Mouse (Mus musculus) stomach, embryonic 15.5 days (tissue): ENCODE data around the gene Cox10. TPM values are rescaled to one million over a fixed set of nuclear protein-coding genes. Genes with fewer than 3 reads are reported as not detected.

Source experiments
- ATAC-seq: fragments of 200-750 bp; cut with Nextera tagmentation; 2 replicates; pipeline ENCODE4 v1.8.0; 2017; ENCODE audit warnings: low read depth, moderate number of reproducible peaks, moderate TSS enrichment; ENCODE audit not compliant: insufficient read depth, low FRiP score
- H3K27ac ChIP-seq: fragments of 300-500 bp; sonication (generic); 2 replicates; pipeline ENCODE4 v1.5.1; 2015; ENCODE audit warnings: mild to moderate bottlenecking, inconsistent platforms
- H3K27me3 ChIP-seq: fragments of 300-500 bp; sonication (generic); replicated peaks from 2 replicates; pipeline ENCODE4 v1.6.1; 2015; ENCODE audit warnings: inconsistent platforms
- H3K36me3 ChIP-seq: fragments of 300-500 bp; sonication (generic); 2 replicates; pipeline ENCODE4 v1.6.1; 2015; ENCODE audit warnings: inconsistent platforms
- H3K4me1 ChIP-seq: fragments of 300-500 bp; sonication (generic); 2 replicates; pipeline ENCODE4 v1.6.1; 2015; ENCODE audit warnings: inconsistent platforms
- H3K4me2 ChIP-seq: fragments of 300-500 bp; sonication (generic); 2 replicates; pipeline ENCODE4 v1.6.1; 2015; ENCODE audit warnings: mild to moderate bottlenecking, inconsistent platforms
- H3K4me3 ChIP-seq: fragments of 300-500 bp; sonication (generic); replicated peaks from 2 replicates; pipeline ENCODE4 v1.5.1; 2015; ENCODE audit warnings: inconsistent platforms
- H3K9ac ChIP-seq: fragments of 300-500 bp; sonication (generic); 2 replicates; pipeline ENCODE4 v1.6.1; 2015; ENCODE audit warnings: inconsistent platforms
- H3K9me3 ChIP-seq: fragments of 300-500 bp; sonication (generic); 2 replicates; pipeline ENCODE4 v1.6.1; 2016; ENCODE audit warnings: inconsistent platforms
- WGBS: fragments of 180-500 bp; shearing (Covaris S2); methylation state at CpG from one replicate; pipeline ENCODE4 v1.1.7; 2015; 5-methylcytosine and 5-hydroxymethylcytosine counted together
- polyA plus RNA-seq: library from polyadenylated mRNA; unstranded; fragments of >200 nt; fragmentation: Nextera tagmentation; extraction: Ambion mirVana; gene quantifications from 2 replicates; pipeline ENCODE4 v1.2.1, GENCODE M21; 2015

Gene Cox10
- polyA plus RNA-seq, 1 experiment from 2014 or later: 23.5 TPM

- peak; percentile 75; the same call in 1 of the 2 replicates for ATAC-seq
These were observed 436 bp upstream of the Cox10 start for GRCm38 (mm10) chr11:64079727-64080081.

GRCm38 (mm10) chr11:64076212-64076611, 3.1 kb downstream of the Cox10 start:
- Histone ChIP-seq H3K9ac (no peak overlapping the region), H3K9me3 (no peaks in the 10 kb centered on the region), H3K4me1 (no peaks in the 10 kb centered on the region; the same call in 1 of the 2 replicates), H3K4me3 (no peak overlapping the region), H3K36me3 (0 out of 2 replicates have a peak, but pooled peaks cover 5% of the 10 kb centered on the region), H3K27me3 (no peaks in the 10 kb centered on the region), H3K4me2 (no peak overlapping the region), H3K27ac (no peak overlapping the region)
- ATAC-seq: no peak
- 92% methylated on average over 4 of the region's 4 CpGs for WGBS

More at GRCm38 (mm10) chr11:64079727-64080081, 436 bp upstream of the Cox10 start:
- Histone ChIP-seq H3K27ac (peak overlapping the region; percentile 96), H3K9me3 (no peaks in the 10 kb centered on the region), H3K36me3 (no peaks in the 10 kb centered on the region), H3K4me1 (no peaks in the 10 kb centered on the region; the same call in 1 of the 2 replicates), H3K9ac (peak overlapping the region; percentile 84), H3K4me2 (peak overlapping the region; percentile 64), H3K4me3 (peak overlapping the region; percentile 90), H3K27me3 (no peaks in the 10 kb centered on the region)
- 0% methylated on average over 8 of the region's 8 CpGs for WGBS

GRCm38 (mm10) chr11:64073379-64073778, 5.9 kb downstream of the Cox10 start:
- 0 out of 2 replicates have a peak, but pooled peaks cover 5% of the 10 kb centered on the region for H3K36me3 ChIP-seq
- H3K4me1 ChIP-seq: no peaks in the 10 kb centered on the region; the same call in 1 of the 2 replicates
- H3K4me3 ChIP-seq: no peak overlapping the region
- 66% methylated on average over 4 of the region's 4 CpGs for WGBS
- H3K4me2 ChIP-seq: no peak overlapping the region
- no peak overlapping the region for H3K9ac ChIP-seq
- H3K9me3 ChIP-seq: no peaks in the 10 kb centered on the region
- no peaks in the 10 kb centered on the region for H3K27me3 ChIP-seq
- H3K27ac ChIP-seq: no peak overlapping the region
- no peak for ATAC-seq

- no peaks in the 10 kb centered on the region for H3K27me3 ChIP-seq
- H3K4me2 ChIP-seq: no peak overlapping the region
- 90% methylated on average over 12 of the region's 12 CpGs for WGBS
- no peak for ATAC-seq
- no peak overlapping the region for H3K27ac ChIP-seq
- no peaks in the 10 kb centered on the region for H3K9me3 ChIP-seq
- H3K36me3 ChIP-seq: 0 out of 2 replicates have a peak, but pooled peaks cover 5% of the 10 kb centered on the region
- no peaks in the 10 kb centered on the region for H3K4me1 ChIP-seq
- H3K4me3 ChIP-seq: no peak overlapping the region
- H3K9ac ChIP-seq: no peak overlapping the region
These were observed 7.7 kb downstream of the Cox10 start for GRCm38 (mm10) chr11:64071536-64071935.

- no peak for ATAC-seq
- no peaks in the 10 kb centered on the region for H3K27me3 ChIP-seq
- WGBS: 94% methylated on average over 2 of the region's 2 CpGs
These were observed 13.3 kb downstream of the Cox10 start for GRCm38 (mm10) chr11:64066001-64066400.

GRCm38 (mm10) chr11:64063130-64063529, 16.1 kb downstream of the Cox10 start:
- Histone ChIP-seq H3K27me3 (no peaks in the 10 kb centered on the region), H3K4me2 (no peak overlapping the region), H3K36me3 (peaks cover 6% of the 10 kb centered on the region; the same call in 1 of the 2 replicates), H3K4me1 (no peaks in the 10 kb centered on the region), H3K27ac (no peak overlapping the region), H3K9me3 (no peaks in the 10 kb centered on the region), H3K9ac (no peak overlapping the region), H3K4me3 (no peak overlapping the region)
- WGBS: 64% methylated on average over 3 of the region's 3 CpGs
- no peak for ATAC-seq

More at GRCm38 (mm10) chr11:64066001-64066400, 13.3 kb downstream of the Cox10 start:
- no peak overlapping the region for H3K9ac ChIP-seq
- H3K4me2 ChIP-seq: no peak overlapping the region
- H3K9me3 ChIP-seq: no peaks in the 10 kb centered on the region
- H3K27ac ChIP-seq: no peak overlapping the region
- H3K4me1 ChIP-seq: no peaks in the 10 kb centered on the region
- peaks cover 6% of the 10 kb centered on the region; the same call in 1 of the 2 replicates for H3K36me3 ChIP-seq
- no peak overlapping the region for H3K4me3 ChIP-seq

- H3K36me3 ChIP-seq: peaks cover 6% of the 10 kb centered on the region; the same call in 1 of the 2 replicates
These were observed 17.0 kb downstream of the Cox10 start for GRCm38 (mm10) chr11:64062226-64062625.

GRCm38 (mm10) chr11:64059305-64059704, 20.0 kb downstream of the Cox10 start:
- Histone ChIP-seq H3K4me2 (no peak overlapping the region), H3K9me3 (no peaks in the 10 kb centered on the region), H3K27ac (no peak overlapping the region), H3K9ac (no peak overlapping the region), H3K4me3 (no peak overlapping the region), H3K36me3 (no peaks in the 10 kb centered on the region), H3K27me3 (no peaks in the 10 kb centered on the region), H3K4me1 (no peaks in the 10 kb centered on the region)
- no peak for ATAC-seq
- 81% methylated on average over 2 of the region's 2 CpGs for WGBS

More at GRCm38 (mm10) chr11:64062226-64062625, 17.0 kb downstream of the Cox10 start:
- Histone ChIP-seq H3K27me3 (no peaks in the 10 kb centered on the region), H3K4me3 (no peak overlapping the region), H3K27ac (no peak overlapping the region), H3K4me1 (no peaks in the 10 kb centered on the region), H3K4me2 (no peak overlapping the region), H3K9ac (no peak overlapping the region), H3K9me3 (no peaks in the 10 kb centered on the region)
- no peak for ATAC-seq
- WGBS: 97% methylated on average over 4 of the region's 4 CpGs

GRCm38 (mm10) chr11:64058474-64058873, 20.8 kb downstream of the Cox10 start:
- no peak overlapping the region for H3K4me3 ChIP-seq
- no peaks in the 10 kb centered on the region for H3K4me1 ChIP-seq
- WGBS: 86% methylated on average over 3 of the region's 3 CpGs
- no peaks in the 10 kb centered on the region for H3K9me3 ChIP-seq
- no peak overlapping the region for H3K9ac ChIP-seq
- ATAC-seq: no peak
- H3K36me3 ChIP-seq: no peaks in the 10 kb centered on the region
- no peak overlapping the region for H3K4me2 ChIP-seq
- H3K27me3 ChIP-seq: no peaks in the 10 kb centered on the region
- no peak overlapping the region for H3K27ac ChIP-seq

GRCm38 (mm10) chr11:64053371-64053770, 25.9 kb downstream of the Cox10 start:
- Histone ChIP-seq H3K4me3 (no peak overlapping the region), H3K36me3 (no peaks in the 10 kb centered on the region), H3K9ac (no peak overlapping the region), H3K27me3 (no peaks in the 10 kb centered on the region), H3K4me1 (no peaks in the 10 kb centered on the region), H3K27ac (no peak overlapping the region), H3K4me2 (no peak overlapping the region), H3K9me3 (no peaks in the 10 kb centered on the region)
- 76% methylated on average over 5 of the region's 5 CpGs for WGBS
- ATAC-seq: no peak

- H3K27me3 ChIP-seq: no peaks in the 10 kb centered on the region
- no peaks in the 10 kb centered on the region for H3K4me1 ChIP-seq
- H3K4me2 ChIP-seq: no peak overlapping the region
- no peak for ATAC-seq
- 70% methylated on average over 9 of the region's 9 CpGs for WGBS
- H3K9me3 ChIP-seq: no peaks in the 10 kb centered on the region
- H3K27ac ChIP-seq: no peak overlapping the region
- no peaks in the 10 kb centered on the region for H3K36me3 ChIP-seq
- no peak overlapping the region for H3K9ac ChIP-seq
- H3K4me3 ChIP-seq: no peak overlapping the region
These were observed 27.9 kb downstream of the Cox10 start for GRCm38 (mm10) chr11:64051195-64051968.

GRCm38 (mm10) chr11:64047432-64047831, 31.8 kb downstream of the Cox10 start:
- WGBS: 86% methylated on average over 13 of the region's 13 CpGs
- H3K9ac ChIP-seq: no peak overlapping the region
- no peak for ATAC-seq
- H3K4me2 ChIP-seq: no peak overlapping the region
- H3K4me3 ChIP-seq: no peak overlapping the region
- H3K9me3 ChIP-seq: no peaks in the 10 kb centered on the region
- no peaks in the 10 kb centered on the region for H3K4me1 ChIP-seq
- H3K27ac ChIP-seq: no peak overlapping the region
- no peaks in the 10 kb centered on the region for H3K27me3 ChIP-seq
- no peaks in the 10 kb centered on the region for H3K36me3 ChIP-seq
